Mouse (Mus musculus): ENCODE results near the gene Abcc6. TPM values are rescaled to one million over a fixed set of nuclear protein-coding genes. Genes with fewer than 3 reads are reported as not detected.

The Abcc6 gene
- polyA plus RNA-seq, 1 experiment from 2014 or later, result 0.86 TPM

- no peaks in the 10 kb centered on the region for H3K36me3 ChIP-seq (ENCODE audit: control insufficient read depth, insufficient read depth)
- peak; percentile 36; the same call in 1 of the 2 replicates for ATAC-seq
- H3K4me2 ChIP-seq (ENCODE audit: low read length), result no peak overlapping the region
- no peak overlapping the region for H3K4me3 ChIP-seq (replicated peaks; ENCODE audit: low read length)
- peaks cover 3% of the 10 kb centered on the region; the same call in 1 of the 2 replicates for H3K4me1 ChIP-seq (replicated peaks; ENCODE audit: control insufficient read depth, insufficient read depth, low read length)
- H3K9me3 ChIP-seq (ENCODE audit: control insufficient read depth, low read length), result no peaks in the 10 kb centered on the region
- no peaks in the 10 kb centered on the region for H3K27me3 ChIP-seq (replicated peaks; ENCODE audit: control insufficient read depth, insufficient read depth, low read length)
- WGBS, result 18% methylated on average over 9 of the region's 9 CpGs
- no peak overlapping the region for H3K9ac ChIP-seq (replicated peaks; ENCODE audit: low read depth, low read length)
- H3K27ac ChIP-seq (ENCODE audit: low read length), result peak overlapping the region; percentile 41; the same call in 1 of the 2 replicates
Measured at GRCm38 (mm10) chr7:46013266-46014010, 16.7 kb downstream of the Abcc6 start.

DNA sequence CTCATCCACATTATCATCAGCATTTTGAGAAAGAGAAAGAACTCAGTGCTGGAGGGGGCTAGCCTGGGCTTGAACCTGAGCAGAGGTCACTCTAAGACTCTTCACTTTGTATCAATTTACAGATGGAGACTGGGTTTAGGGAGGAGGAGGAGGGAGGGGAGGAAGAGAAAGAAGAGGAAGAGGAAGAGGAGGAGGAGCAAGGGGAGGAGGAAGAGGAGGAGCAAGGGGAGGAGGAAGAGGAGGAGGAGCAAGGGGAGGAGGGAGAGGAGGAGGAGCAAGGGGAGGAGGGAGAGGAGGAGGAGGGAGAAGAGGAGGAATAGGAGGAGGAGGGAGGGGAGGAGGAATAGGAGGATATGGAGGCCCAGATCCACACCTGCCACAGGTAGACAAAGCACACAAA lies 18.0 kb downstream of the Abcc6 start:
- no peak overlapping the region for H3K9ac ChIP-seq (replicated peaks; ENCODE audit: low read depth, low read length)
- no peaks in the 10 kb centered on the region for H3K36me3 ChIP-seq (ENCODE audit: control insufficient read depth, insufficient read depth)
- H3K27ac ChIP-seq (ENCODE audit: low read length), result no peak overlapping the region
- H3K9me3 ChIP-seq (ENCODE audit: control insufficient read depth, low read length), result no peaks in the 10 kb centered on the region
- H3K27me3 ChIP-seq (replicated peaks; ENCODE audit: control insufficient read depth, insufficient read depth, low read length), result no peaks in the 10 kb centered on the region
- H3K4me3 ChIP-seq (replicated peaks; ENCODE audit: low read length), result no peak overlapping the region
- H3K4me1 ChIP-seq (replicated peaks; ENCODE audit: control insufficient read depth, insufficient read depth, low read length), result peaks cover 3% of the 10 kb centered on the region; the same call in 1 of the 2 replicates
- no peak overlapping the region for H3K4me2 ChIP-seq (ENCODE audit: low read length)
- no peak for ATAC-seq

- H3K9me3 ChIP-seq (ENCODE audit: control insufficient read depth, low read length), result no peaks in the 10 kb centered on the region
- H3K27ac ChIP-seq (ENCODE audit: low read length), result no peak overlapping the region
- H3K36me3 ChIP-seq (ENCODE audit: control insufficient read depth, insufficient read depth), result no peaks in the 10 kb centered on the region
- no peaks in the 10 kb centered on the region for H3K27me3 ChIP-seq (replicated peaks; ENCODE audit: control insufficient read depth, insufficient read depth, low read length)
- H3K4me3 ChIP-seq (replicated peaks; ENCODE audit: low read length), result no peak overlapping the region
- peaks cover 3% of the 10 kb centered on the region; the same call in 1 of the 2 replicates for H3K4me1 ChIP-seq (replicated peaks; ENCODE audit: control insufficient read depth, insufficient read depth, low read length)
- WGBS, result 30% methylated on average over 5 of the region's 5 CpGs
- ATAC-seq, result peak; percentile 70
- H3K9ac ChIP-seq (replicated peaks; ENCODE audit: low read depth, low read length), result 0 out of 2 replicates have a peak overlapping the region, but pooled peaks have one; percentile 9
- H3K4me2 ChIP-seq (ENCODE audit: low read length), result no peak overlapping the region
Measured at GRCm38 (mm10) chr7:46009578-46009977, 20.5 kb downstream of the Abcc6 start.

GRCm38 (mm10) chr7:46002748-46003147 lies 27.4 kb downstream of the Abcc6 start:
- no peak overlapping the region for H3K4me2 ChIP-seq (ENCODE audit: low read length)
- H3K9ac ChIP-seq (replicated peaks; ENCODE audit: low read depth, low read length), result no peak overlapping the region
- no peaks in the 10 kb centered on the region for H3K36me3 ChIP-seq (ENCODE audit: control insufficient read depth, insufficient read depth)
- no peak for ATAC-seq
- 59% methylated on average over 4 of the region's 4 CpGs for WGBS
- no peak overlapping the region for H3K27ac ChIP-seq (ENCODE audit: low read length)
- H3K4me3 ChIP-seq (replicated peaks; ENCODE audit: low read length), result no peak overlapping the region
- no peaks in the 10 kb centered on the region for H3K4me1 ChIP-seq (replicated peaks; ENCODE audit: control insufficient read depth, insufficient read depth, low read length)
- H3K9me3 ChIP-seq (ENCODE audit: control insufficient read depth, low read length), result no peaks in the 10 kb centered on the region
- H3K27me3 ChIP-seq (replicated peaks; ENCODE audit: control insufficient read depth, insufficient read depth, low read length), result no peaks in the 10 kb centered on the region

DNA sequence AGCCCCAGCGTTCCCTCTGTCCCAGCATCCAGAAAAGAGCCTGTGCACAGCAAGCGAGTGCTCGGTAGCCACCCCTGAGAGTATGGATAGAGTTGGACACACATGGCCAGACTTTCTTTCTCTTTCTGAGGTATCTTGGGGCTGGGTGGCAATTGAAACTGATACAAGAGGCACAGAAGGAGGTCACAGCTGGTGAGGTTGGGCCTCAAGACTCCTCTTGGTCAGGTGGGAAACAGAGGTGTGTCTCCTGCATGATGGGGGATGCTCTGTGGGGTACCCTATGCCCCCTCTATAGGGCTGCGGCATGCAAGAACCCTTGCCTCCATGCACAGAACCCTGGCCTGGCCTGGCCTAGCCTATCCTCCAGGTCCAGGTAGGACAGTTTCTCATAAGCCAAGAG lies 29.5 kb downstream of the Abcc6 start:
- ATAC-seq, result no peak
- 85% methylated on average over 4 of the region's 4 CpGs for WGBS
- no peaks in the 10 kb centered on the region for H3K9me3 ChIP-seq (ENCODE audit: control insufficient read depth, low read length)

DNA sequence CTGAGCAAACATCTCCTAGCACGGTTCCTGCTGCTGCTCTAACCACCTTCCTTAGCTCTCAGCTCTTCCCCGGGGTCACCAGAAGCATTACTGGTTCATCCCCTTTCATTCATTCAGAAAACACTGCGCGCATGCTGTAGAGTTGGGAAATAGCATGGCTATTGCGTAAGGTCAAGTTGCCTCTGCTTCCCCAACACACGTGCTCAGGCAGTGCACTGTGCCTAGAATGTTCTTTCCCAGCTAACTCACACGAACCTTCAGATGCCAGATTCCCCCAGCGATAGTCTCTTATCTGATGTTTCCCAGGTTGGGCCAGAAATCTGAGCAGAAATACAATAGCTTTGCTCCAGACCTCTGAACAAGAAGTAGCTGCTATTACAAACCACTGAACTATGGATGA lies 37.6 kb downstream of the Abcc6 start:
- Histone ChIP-seq H3K36me3 (ENCODE audit: control insufficient read depth, insufficient read depth) (no peaks in the 10 kb centered on the region), H3K4me2 (ENCODE audit: low read length) (no peak overlapping the region), H3K9ac (replicated peaks; ENCODE audit: low read depth, low read length) (no peak overlapping the region), H3K27ac (ENCODE audit: low read length) (no peak overlapping the region), H3K27me3 (replicated peaks; ENCODE audit: control insufficient read depth, insufficient read depth, low read length) (no peaks in the 10 kb centered on the region), H3K4me3 (replicated peaks; ENCODE audit: low read length) (no peak overlapping the region), H3K4me1 (replicated peaks; ENCODE audit: control insufficient read depth, insufficient read depth, low read length) (no peaks in the 10 kb centered on the region), H3K9me3 (ENCODE audit: control insufficient read depth, low read length) (no peaks in the 10 kb centered on the region)
- no peak for ATAC-seq
- WGBS, result 84% methylated on average over 8 of the region's 8 CpGs

More for the DNA sequence above, 29.5 kb downstream of the Abcc6 start:
- Histone ChIP-seq H3K4me3 (replicated peaks; ENCODE audit: low read length) (no peak overlapping the region), H3K9ac (replicated peaks; ENCODE audit: low read depth, low read length) (no peak overlapping the region), H3K27ac (ENCODE audit: low read length) (no peak overlapping the region), H3K36me3 (ENCODE audit: control insufficient read depth, insufficient read depth) (no peaks in the 10 kb centered on the region), H3K4me2 (ENCODE audit: low read length) (no peak overlapping the region), H3K27me3 (replicated peaks; ENCODE audit: control insufficient read depth, insufficient read depth, low read length) (no peaks in the 10 kb centered on the region), H3K4me1 (replicated peaks; ENCODE audit: control insufficient read depth, insufficient read depth, low read length) (no peaks in the 10 kb centered on the region)

- no peaks in the 10 kb centered on the region for H3K36me3 ChIP-seq (ENCODE audit: control insufficient read depth, insufficient read depth)
- H3K4me3 ChIP-seq (replicated peaks; ENCODE audit: low read length), result no peak overlapping the region
- 93% methylated on average over 1 of the region's 1 CpGs for WGBS
- H3K9ac ChIP-seq (replicated peaks; ENCODE audit: low read depth, low read length), result no peak overlapping the region
- no peak overlapping the region for H3K27ac ChIP-seq (ENCODE audit: low read length)
- no peak overlapping the region for H3K4me2 ChIP-seq (ENCODE audit: low read length)
- H3K4me1 ChIP-seq (replicated peaks; ENCODE audit: control insufficient read depth, insufficient read depth, low read length), result no peaks in the 10 kb centered on the region
- ATAC-seq, result no peak
- no peaks in the 10 kb centered on the region for H3K27me3 ChIP-seq (replicated peaks; ENCODE audit: control insufficient read depth, insufficient read depth, low read length)
- no peaks in the 10 kb centered on the region for H3K9me3 ChIP-seq (ENCODE audit: control insufficient read depth, low read length)
Measured at GRCm38 (mm10) chr7:45988344-45988743, 41.8 kb downstream of the Abcc6 start.

- Histone ChIP-seq H3K4me2 (ENCODE audit: low read length) (no peak overlapping the region), H3K9ac (replicated peaks; ENCODE audit: low read depth, low read length) (no peak overlapping the region), H3K9me3 (ENCODE audit: control insufficient read depth, low read length) (no peaks in the 10 kb centered on the region), H3K27me3 (replicated peaks; ENCODE audit: control insufficient read depth, insufficient read depth, low read length) (no peaks in the 10 kb centered on the region), H3K27ac (ENCODE audit: low read length) (no peak overlapping the region), H3K4me3 (replicated peaks; ENCODE audit: low read length) (no peak overlapping the region), H3K4me1 (replicated peaks; ENCODE audit: control insufficient read depth, insufficient read depth, low read length) (no peaks in the 10 kb centered on the region), H3K36me3 (ENCODE audit: control insufficient read depth, insufficient read depth) (no peaks in the 10 kb centered on the region)
- 78% methylated on average over 6 of the region's 6 CpGs for WGBS
- no peak for ATAC-seq
Measured at GRCm38 (mm10) chr7:45986893-45987292, 43.2 kb downstream of the Abcc6 start.

DNA sequence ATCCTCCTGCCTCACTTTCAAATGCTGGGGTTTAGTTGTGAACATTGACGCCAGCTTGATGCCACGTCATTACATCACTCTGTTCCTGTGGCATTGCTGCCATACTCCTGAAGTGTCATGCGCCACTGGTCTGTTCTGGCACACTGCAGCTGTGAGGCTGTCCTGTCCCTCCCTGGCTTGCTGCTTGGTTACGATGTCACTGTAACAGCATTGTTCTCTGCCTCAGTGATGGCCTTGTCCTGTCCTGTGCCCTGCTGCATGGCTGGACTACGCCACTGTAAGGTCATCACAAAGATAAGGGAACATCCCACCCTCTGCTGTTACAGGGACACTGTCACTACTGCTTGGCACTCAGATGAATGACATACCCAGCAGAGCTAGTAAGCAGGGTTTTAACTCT lies 48.5 kb downstream of the Abcc6 start:
- Histone ChIP-seq H3K4me3 (replicated peaks; ENCODE audit: low read length) (no peak overlapping the region), H3K4me2 (ENCODE audit: low read length) (no peak overlapping the region), H3K4me1 (replicated peaks; ENCODE audit: control insufficient read depth, insufficient read depth, low read length) (no peaks in the 10 kb centered on the region), H3K9me3 (ENCODE audit: control insufficient read depth, low read length) (no peaks in the 10 kb centered on the region), H3K9ac (replicated peaks; ENCODE audit: low read depth, low read length) (no peak overlapping the region), H3K36me3 (ENCODE audit: control insufficient read depth, insufficient read depth) (no peaks in the 10 kb centered on the region), H3K27me3 (replicated peaks; ENCODE audit: control insufficient read depth, insufficient read depth, low read length) (no peaks in the 10 kb centered on the region), H3K27ac (ENCODE audit: low read length) (no peak overlapping the region)
- no peak for ATAC-seq
- 84% methylated on average over 5 of the region's 5 CpGs for WGBS
